Mouse (Mus musculus) natural killer cell, adult 2 months (primary cell): ENCODE results near the gene Sncb.
A peak's percentile ranks its signal among the peaks of the same experiment; 100 is the strongest.

ENCODE experiments used
- DNase-seq, 2 experiments: peaks; one replicate each; pipeline ENCODE4 v3.0.0; 2022; ENCODE audit warnings: low spot score in 2 of 2

The Sncb gene

DNA sequence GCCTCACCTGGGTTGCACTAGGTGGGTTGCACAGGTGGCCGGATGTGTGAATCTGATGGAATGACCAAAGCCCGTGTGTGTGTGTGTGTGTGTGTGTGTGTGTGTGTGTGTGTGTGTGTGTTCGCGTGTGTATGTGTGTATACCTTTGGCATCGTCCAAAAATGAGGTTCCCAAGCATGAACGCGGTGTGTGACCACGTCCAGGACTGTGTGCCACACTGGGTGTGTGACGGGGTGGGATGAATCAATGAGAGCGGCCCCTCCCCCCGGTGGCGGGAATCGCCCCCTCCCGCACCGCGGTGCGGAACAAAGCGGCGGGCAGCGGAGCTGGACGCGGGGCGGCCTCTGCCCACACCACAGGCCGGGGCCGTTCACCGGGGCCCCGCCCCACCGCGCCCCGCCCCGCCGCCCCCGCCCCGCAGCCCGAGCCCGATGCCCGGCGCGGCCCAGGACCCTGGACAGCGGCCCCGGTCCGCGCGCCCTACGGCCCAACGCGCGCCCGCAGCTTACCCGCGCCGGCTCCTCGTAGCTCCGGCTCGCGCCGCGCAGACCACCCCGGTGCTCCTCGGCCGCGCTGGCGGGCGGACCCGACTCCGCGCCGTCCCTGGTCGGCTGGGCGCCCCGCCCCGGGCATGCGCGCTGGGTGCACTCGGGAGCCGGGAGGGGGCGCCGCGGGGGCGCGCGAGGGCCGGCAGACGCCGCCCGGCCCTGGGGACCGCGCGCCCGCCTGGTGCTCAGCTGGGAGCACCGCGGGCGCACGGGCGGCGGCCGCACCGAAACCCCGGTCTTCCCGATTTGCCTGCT, 17.1 kb downstream of the Sncb start:
- DNase-seq: no peak

DNA sequence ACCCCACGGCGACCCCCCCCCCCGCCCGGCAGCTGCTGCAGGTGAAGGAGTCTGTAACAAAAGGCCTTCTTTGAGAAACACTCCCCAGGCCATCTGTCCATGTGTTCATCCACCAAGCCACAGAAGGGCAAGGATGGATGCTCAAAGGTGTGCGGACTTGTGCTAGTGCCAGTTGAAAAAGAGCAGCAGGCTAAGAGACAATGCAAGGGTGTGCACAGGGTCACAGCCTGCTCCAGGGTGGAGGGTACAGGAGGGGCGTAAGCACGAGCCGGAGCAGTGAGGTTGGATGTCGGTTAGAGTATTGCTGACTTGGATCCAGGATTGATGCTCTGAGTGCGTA, 17.7 kb downstream of the Sncb start:
- no peak for DNase-seq

DNA sequence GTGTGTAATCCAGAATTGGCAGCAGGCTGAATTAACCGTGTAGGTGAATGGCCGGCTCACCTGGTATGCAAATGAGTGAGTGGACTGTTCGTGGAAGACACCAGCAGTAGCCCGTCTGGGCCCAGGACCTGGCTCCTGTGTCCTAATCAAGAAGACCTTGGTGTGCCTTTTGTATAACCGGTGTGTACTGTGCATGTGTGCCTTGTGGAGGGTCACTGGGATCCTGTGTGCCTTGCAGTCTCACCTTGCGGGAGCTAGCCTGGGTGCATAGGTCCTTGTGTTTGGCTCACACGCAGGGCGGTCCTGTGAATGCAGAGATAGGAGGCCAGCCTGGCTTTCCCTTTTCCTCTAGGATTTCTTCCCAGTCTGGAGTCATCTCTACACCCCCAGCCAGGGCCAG, 18.2 kb downstream of the Sncb start:
- no peak for DNase-seq

DNA sequence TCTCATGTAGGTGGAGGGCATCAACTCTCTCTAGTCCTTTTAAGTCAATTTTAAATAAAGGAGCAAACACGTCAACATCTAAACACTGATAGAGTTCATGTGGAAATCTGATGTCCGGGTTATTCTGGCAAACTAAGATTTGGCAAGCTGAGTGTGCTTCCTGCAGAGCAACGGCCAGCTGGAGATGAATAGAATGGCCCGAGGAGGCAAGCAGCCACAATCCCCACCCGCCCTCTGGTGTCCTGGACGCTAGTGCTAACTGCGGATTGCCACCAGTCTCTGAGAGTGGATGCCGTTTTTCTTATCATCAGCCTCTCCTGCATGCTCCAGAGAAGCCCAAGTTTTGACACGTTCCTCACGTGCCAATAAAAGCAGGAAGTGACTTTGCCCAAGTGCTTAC, 19.5 kb downstream of the Sncb start:
- DNase-seq: no peak

DNA sequence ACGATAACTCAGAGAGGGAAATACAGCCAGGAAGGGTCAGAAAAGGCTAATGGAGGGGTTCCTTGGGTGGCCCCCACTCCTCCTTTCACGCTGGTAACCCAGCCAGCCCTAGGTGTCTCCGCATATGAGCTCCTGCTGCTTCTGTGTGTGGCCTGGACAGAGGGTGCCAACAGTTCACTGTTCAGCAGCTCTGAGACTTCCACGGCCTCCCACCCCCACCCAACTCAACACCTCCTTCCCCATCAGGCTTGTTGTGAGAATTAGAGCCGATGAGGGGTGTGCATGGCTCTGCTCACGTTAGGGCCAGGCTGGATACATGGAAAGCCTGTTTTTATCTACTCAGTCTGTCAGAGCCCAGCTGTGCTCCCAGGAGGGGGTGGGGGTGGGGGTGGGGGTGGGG, 20.3 kb downstream of the Sncb start:
- DNase-seq: no peak

DNA sequence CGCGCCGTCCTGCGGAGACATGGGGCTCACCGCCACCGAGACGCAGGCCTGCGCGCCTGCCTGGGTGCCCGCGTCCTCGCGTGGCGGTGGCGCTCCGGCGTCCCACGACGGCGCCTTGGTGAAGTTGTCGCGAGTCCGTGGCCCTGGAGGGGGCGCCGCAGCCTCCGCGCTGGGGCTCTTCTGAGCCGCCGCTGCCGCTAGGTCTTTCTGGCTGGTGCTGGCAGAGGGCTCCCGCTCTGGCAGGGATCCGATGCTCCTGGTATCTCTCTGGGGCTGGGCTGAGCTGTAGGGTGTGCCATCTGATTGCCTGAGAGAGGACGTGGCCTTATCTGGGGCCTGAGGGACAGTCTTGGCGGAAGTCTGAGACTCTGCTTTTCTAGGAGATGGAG, 28.2 kb downstream of the Sncb start:
- no peak for DNase-seq

DNA sequence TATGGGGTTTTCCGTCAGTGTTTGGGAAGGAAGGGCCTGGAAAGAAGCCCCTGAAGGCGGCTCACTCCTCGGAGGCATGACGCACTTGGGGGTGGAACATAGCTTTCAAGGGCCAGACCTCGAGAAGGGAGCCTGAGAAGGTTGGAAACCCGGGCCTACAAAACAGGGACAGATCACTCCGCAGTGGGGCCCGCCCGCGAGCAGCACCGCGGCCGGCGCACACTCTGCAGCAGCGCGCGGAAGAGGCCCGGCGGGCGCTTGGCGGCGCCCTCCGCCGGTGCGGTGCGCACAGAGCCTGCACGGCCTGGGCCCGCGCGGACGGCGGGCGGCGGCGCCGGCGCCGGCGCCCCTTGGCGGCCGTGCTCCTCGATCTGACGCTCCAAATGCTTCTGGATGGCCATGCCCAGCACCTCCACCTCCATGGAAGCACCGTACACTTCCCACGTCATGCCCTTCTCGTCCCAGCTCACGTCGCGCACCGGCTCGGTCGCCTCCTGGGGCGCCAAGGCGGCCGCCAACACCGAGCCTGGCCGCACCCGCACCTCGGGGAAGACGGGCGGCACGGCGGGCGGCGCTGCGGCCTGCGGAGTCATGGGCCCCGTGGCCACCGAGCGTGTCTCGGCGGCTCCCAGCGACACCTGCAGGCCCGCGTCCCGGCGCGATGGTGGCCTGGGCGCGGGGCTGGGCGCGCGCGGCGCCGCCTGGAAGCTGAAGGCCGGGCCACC, 28.7 kb downstream of the Sncb start:
- no peak for DNase-seq

DNA sequence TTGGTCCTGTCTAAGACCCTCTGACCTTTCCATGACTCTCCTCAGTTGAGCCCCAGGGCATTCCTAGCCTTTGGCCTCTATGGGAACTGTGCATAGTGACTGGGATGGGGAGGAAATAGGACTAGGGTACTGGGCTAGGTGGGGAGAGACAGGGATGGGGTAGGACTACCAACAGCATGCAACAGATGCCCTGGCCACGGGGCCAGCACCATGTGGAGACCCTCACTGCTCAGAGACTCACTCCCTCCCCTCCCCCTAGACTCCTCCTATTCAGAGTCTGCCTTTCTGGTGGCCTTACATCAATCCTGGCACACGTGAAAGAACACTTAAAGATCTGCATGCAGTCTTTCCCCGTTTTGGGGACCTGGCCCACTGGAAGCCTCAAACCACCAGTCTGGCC, 29.5 kb downstream of the Sncb start:
- no peak for DNase-seq

DNA sequence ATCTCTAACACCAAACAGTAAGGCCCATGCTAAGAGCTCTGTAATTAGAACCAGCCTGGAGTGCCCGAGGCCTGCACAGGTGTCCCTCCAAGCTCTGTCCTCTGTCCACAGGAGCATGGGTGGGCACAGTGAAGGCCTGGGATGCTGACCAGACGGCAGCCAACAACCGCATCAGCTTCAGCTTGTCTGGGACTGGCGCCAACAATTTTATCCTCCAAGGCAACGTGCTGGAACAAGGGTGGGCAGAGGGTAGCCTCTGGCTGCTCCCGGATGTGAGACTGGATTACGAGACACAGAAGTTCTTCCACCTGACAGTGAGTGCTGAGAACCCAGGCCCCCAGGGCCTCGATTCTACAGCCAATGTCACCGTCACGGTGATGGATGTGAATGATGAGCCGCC, 40.3 kb downstream of the Sncb start:
- no peak for DNase-seq

DNA sequence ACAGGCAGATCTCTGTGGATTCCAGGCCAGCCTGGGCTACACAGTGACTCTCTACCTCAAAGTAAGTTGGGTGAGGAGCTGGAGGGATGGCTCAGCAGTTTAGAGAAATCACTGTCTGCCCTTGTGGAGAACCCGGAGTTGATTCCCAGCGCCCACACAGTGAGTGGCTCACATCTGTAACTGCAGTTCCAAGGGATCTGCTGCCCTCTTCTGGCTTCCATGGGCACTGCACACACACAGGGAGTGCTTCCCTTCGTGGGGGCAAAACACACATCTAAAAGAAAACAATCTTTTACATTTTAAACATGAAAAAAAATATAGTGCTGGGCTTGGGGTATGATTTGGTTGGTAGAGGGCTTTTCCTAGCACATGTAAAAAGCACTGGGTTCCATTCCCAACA, 43.3 kb downstream of the Sncb start:
- DNase-seq: no peak

DNA sequence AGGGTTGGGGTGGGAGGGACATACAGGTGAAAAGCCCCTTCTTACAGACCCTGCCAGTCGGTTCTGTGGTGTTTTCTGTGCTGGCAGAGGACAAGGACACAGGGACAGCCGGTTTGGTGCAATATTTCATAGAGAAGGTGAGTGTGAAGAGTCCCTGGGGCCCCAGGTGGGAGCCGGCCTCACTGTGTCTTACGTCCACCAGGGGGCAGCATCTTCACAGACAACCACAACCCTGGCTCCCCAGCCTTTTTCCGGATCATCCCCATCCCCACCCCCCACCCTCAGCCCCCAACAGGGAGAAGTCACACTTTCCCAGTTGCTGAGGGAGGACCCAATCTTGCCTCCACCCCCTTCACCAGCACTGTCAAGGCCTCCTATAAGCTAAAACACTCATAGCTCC, 49.5 kb downstream of the Sncb start:
- peak; percentile 29 to 58 for DNase-seq

DNA sequence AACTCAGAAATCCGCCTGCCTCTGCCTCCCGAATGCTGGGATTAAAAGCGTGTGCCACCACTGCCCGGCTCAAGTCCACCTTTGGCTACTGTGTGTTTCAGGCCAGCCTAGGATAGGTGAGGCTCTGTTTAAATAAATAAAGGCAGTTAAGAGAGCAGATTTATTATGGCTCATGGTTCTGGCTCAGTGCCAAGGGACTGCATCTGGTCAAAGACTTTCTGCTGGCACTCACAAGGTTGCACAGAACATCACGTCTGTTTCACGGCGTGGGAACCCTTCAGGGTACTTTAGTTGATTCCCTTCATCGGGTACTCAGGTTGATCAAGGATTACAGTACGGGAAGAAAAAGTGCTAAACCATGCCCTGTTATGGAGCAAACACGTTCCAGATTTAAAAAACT, 51.4 kb downstream of the Sncb start:
- DNase-seq: no peak

DNA sequence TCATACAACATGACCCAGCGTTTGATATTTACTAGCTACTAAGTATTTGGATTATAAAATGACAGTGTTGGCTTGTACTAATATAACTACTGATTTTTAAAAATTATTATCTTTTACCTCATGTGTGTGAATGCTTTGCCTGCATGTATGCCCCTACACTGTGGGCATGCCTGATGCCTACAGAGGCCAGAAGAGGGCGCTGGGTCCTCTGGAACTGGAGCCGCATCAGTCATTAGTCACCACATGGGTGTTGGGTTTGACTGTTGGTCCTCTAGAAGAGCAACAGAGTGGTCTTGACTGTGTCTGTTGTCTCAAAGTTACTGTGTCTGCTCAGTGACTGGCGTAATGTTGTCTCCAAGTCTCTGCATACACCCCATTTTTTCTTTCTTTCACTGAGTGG, 52.0 kb downstream of the Sncb start:
- no peak for DNase-seq

DNA sequence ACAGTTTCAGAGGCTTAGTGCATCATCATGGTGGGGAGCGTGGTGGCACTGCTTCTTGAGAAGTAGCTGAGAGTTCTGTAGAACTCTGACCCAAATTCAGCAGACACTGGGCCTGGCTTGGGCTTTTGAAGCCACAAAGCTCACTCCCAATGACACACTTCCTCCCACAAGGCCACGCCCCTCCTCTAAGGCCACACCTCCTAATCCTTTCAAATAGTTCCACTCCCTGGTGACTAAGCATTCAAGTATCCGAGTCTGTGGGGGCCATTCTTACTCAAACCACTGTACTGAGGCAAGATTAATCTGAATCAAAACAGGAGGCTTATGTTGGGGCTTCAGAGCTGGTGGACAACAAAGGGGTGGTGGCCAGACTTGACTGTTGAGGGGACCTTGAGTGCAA, 55.5 kb downstream of the Sncb start:
- DNase-seq: no peak
